In the genomic region with DNA sequence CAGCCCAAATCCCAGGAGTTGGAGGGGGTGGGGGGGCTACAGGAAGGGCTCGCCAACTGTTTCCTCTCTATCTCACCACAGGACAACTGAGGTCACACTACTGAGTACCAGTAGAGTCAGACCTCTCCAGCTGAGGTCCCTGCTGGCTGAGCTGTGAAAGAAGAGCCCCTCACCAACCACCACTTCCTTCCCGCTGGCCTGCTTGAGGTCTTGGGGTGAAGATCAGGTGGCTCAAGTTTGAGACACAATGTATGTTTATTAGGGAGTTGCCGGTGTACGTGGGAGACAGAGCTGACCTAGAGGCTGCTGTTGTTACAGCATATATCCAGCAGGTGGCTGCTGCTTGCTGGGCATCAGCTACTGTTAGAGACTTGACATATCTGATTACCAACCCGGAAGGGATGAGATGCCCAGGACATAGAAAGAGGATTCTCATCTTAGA, we compare ENCODE assay signal across 8 mouse cellular contexts. TPM values are rescaled to one million over a fixed set of nuclear protein-coding genes. Genes with fewer than 3 reads are reported as not detected.
DNase-seq lines count a peak whose midpoint lies in the region; ATAC-seq and TF ChIP-seq lines count a peak whose summit lies in the region.

No protein-coding gene starts in this region.

- TF ChIP-seq CTCF in left cerebral cortex, adult 2 months (IDR thresholded peaks at IDR 0.05) = peak; percentile 65

- no peaks in the 10 kb centered on the region for H3K36me3 ChIP-seq in forebrain, embryonic 15.5 days
- no peaks in the 10 kb centered on the region for H3K36me3 ChIP-seq in kidney, embryonic 14.5 days (ENCODE audit: control insufficient read depth, insufficient read depth, low read length)

- no peak overlapping the region for H3K4me3 ChIP-seq in left cerebral cortex, adult 2 months
- no peak overlapping the region for H3K4me3 ChIP-seq in forebrain, embryonic 15.5 days
- H3K4me3 ChIP-seq in kidney, embryonic 14.5 days (ENCODE audit: low read length) = no peak overlapping the region

- peaks cover 9% of the 10 kb centered on the region for H3K4me1 ChIP-seq in forebrain, embryonic 15.5 days
- 0 out of 2 replicates have a peak, but pooled peaks cover 12% of the 10 kb centered on the region for H3K4me1 ChIP-seq in kidney, embryonic 14.5 days (ENCODE audit: control insufficient read depth, insufficient read depth, low read length)

- peaks cover 9% of the 10 kb centered on the region; the same call in 1 of the 2 replicates for H3K27me3 ChIP-seq in forebrain, embryonic 15.5 days
- H3K27me3 ChIP-seq in kidney, embryonic 14.5 days (ENCODE audit: control insufficient read depth, insufficient read depth, low read length) = no peaks in the 10 kb centered on the region; the same call in 1 of the 2 replicates

- intact Hi-C loops in left cerebral cortex, adult 2 months (cut with DNase I) = loop anchor here (5.0 kb wide), 1 partner anchor 62 kb away; no protein-coding TSS in a partner anchor

- H3K9me3 ChIP-seq in forebrain, embryonic 15.5 days = no peaks in the 10 kb centered on the region
- H3K9me3 ChIP-seq in kidney, embryonic 14.5 days (ENCODE audit: control insufficient read depth, low read length) = no peaks in the 10 kb centered on the region

- ATAC-seq in forebrain, embryonic 15.5 days (replicated peaks) = 0 out of 2 replicates have a peak, but pooled peaks have one; percentile 11
- ATAC-seq in kidney, embryonic 14.5 days (ENCODE audit: low FRiP score, low TSS enrichment) = peak; percentile 37; the same call in 1 of the 2 replicates
- peak; percentile 83 for ATAC-seq in megakaryocyte progenitor cell, adult 5-6 weeks (replicated peaks; ENCODE audit: poor library complexity)

- no peak overlapping the region for H3K4me2 ChIP-seq in forebrain, embryonic 15.5 days (replicated peaks)
- H3K4me2 ChIP-seq in kidney, embryonic 14.5 days (replicated peaks; ENCODE audit: low read depth, low read length) = no peak overlapping the region

- WGBS in forebrain, embryonic 15.5 days = 8% methylated on average over 5 of the region's 5 CpGs
- WGBS in kidney, embryonic 14.5 days = 3% methylated on average over 5 of the region's 5 CpGs

- no peak overlapping the region for H3K9ac ChIP-seq in forebrain, embryonic 15.5 days (replicated peaks)
- no peak overlapping the region for H3K9ac ChIP-seq in kidney, embryonic 14.5 days (ENCODE audit: low read depth, low read length)

- no peak for DNase-seq in left cerebral cortex, adult 2 months (ENCODE audit: extremely low spot score in 1 of 2, low spot score in 2 of 2)
- DNase-seq in left cerebral cortex, adult 18-20 months (ENCODE audit: low spot score in 2 of 2) = no peak
- DNase-seq in adipocyte (ENCODE audit: low spot score) = peak; percentile 69
- DNase-seq in testis, postnatal 14 days (ENCODE audit: low spot score) = peak; percentile 23
- no peak for DNase-seq in layer of hippocampus, adult 8-10 months (ENCODE audit: low spot score in 2 of 2)

- H3K27ac ChIP-seq in left cerebral cortex, adult 2 months = no peak overlapping the region
- H3K27ac ChIP-seq in forebrain, embryonic 15.5 days (replicated peaks) = no peak overlapping the region
- H3K27ac ChIP-seq in kidney, embryonic 14.5 days (ENCODE audit: low read depth, low read length) = no peak overlapping the region

RNA-seq across cellular contexts. Expression of a gene that starts 2.5 kb away (rescaled TPM):
- total RNA-seq in left cerebral cortex, adult 2 months (2021) = under 1 TPM; 0.20 to 0.30 TPM
- total RNA-seq in left cerebral cortex, adult 18-20 months (2021) = under 1 TPM; 0.14 to 0.23 TPM
- 0.13 and 0.20 TPM in 2 replicates for polyA plus RNA-seq in forebrain, embryonic 15.5 days (2015; fragmentation: Nextera tagmentation; extraction: Ambion mirVana)
- polyA plus RNA-seq in kidney, embryonic 14.5 days (2014; fragmentation: Nextera tagmentation; extraction: Ambion mirVana) = 1.3 and 1.4 TPM in 2 replicates
- total RNA-seq in megakaryocyte progenitor cell, adult 5-6 weeks (2015) = not detected in 2 replicates
- 0.10 TPM in 1 of 2 replicates, not detected in the other for total RNA-seq in megakaryocyte progenitor cell, adult 5-6 weeks (2017)
- total RNA-seq in layer of hippocampus, adult 8-10 months (2022) = 1 to 10 TPM; 1.5 to 2.0 (median 1.8) TPM

RNA-seq across cellular contexts. Expression of a gene that starts 21.9 kb away (rescaled TPM):
- total RNA-seq in left cerebral cortex, adult 2 months (2021) = not detected
- total RNA-seq in left cerebral cortex, adult 18-20 months (2021) = not detected
- polyA plus RNA-seq in forebrain, embryonic 15.5 days (2015; fragmentation: Nextera tagmentation; extraction: Ambion mirVana) = not detected in 2 replicates
- not detected in 2 replicates for polyA plus RNA-seq in kidney, embryonic 14.5 days (2014; fragmentation: Nextera tagmentation; extraction: Ambion mirVana)
- not detected in 2 replicates for total RNA-seq in megakaryocyte progenitor cell, adult 5-6 weeks (2015)
- total RNA-seq in megakaryocyte progenitor cell, adult 5-6 weeks (2017) = not detected in 2 replicates
- not detected for total RNA-seq in layer of hippocampus, adult 8-10 months (2022)

Comparison
In these comparisons a context has a peak if more than half of its experiments do, and no peak if none do; other contexts are left out.
1. DNase-seq: peak in adipocyte (single experiment) and testis, postnatal 14 days (single experiment); none in left cerebral cortex, adult 2 months (0 of 2), left cerebral cortex, adult 18-20 months (0 of 2) and layer of hippocampus, adult 8-10 months (0 of 2).
2. ATAC-seq: peak in every context shown above with its lines; median percentile 83 in megakaryocyte progenitor cell, adult 5-6 weeks; 37 in kidney, embryonic 14.5 days; 11 in forebrain, embryonic 15.5 days.